Mouse (Mus musculus) embryonic facial prominence, embryonic 13.5 days (tissue): Measurements from ENCODE around the gene Nup43. TPM values are rescaled to one million over a fixed set of nuclear protein-coding genes. Genes with fewer than 3 reads are reported as not detected.

Experiments used
- ATAC-seq: fragments of 200-750 bp; cut with Nextera tagmentation; 2 replicates; pipeline ENCODE4 v1.8.0; 2017; ENCODE audit warnings: low read depth; ENCODE audit not compliant: insufficient number of reproducible peaks, insufficient read depth, low FRiP score, low TSS enrichment
- H3K27ac ChIP-seq: fragments of 300-500 bp; sonication (generic); 2 replicates; pipeline ENCODE4 v1.5.1; 2015; ENCODE audit warnings: moderate library complexity, mild to moderate bottlenecking, inconsistent platforms
- H3K27me3 ChIP-seq: fragments of 300-500 bp; sonication (generic); 2 replicates; pipeline ENCODE4 v1.6.1; 2015; ENCODE audit warnings: mild to moderate bottlenecking, inconsistent platforms
- H3K36me3 ChIP-seq: fragments of 300-500 bp; sonication (generic); 2 replicates; pipeline ENCODE4 v1.6.1; 2015; ENCODE audit warnings: mild to moderate bottlenecking, inconsistent platforms
- H3K4me1 ChIP-seq: fragments of 300-500 bp; sonication (generic); 2 replicates; pipeline ENCODE4 v1.6.1; 2015; ENCODE audit warnings: inconsistent platforms
- H3K4me2 ChIP-seq: fragments of 300-500 bp; sonication (generic); 2 replicates; pipeline ENCODE4 v1.6.1; 2015; ENCODE audit warnings: moderate library complexity, mild to moderate bottlenecking, inconsistent platforms
- H3K4me3 ChIP-seq: fragments of 300-500 bp; sonication (generic); 2 replicates; pipeline ENCODE4 v1.5.1; 2015; ENCODE audit warnings: mild to moderate bottlenecking, inconsistent platforms
- H3K9ac ChIP-seq: fragments of 300-500 bp; sonication (generic); 2 replicates; pipeline ENCODE4 v1.6.1; 2015; ENCODE audit warnings: mild to moderate bottlenecking, inconsistent platforms
- H3K9me3 ChIP-seq: fragments of 300-500 bp; sonication (generic); 2 replicates; pipeline ENCODE4 v1.6.1; 2016; ENCODE audit warnings: inconsistent platforms
- WGBS: fragments of 180-500 bp; shearing (Covaris S2); methylation state at CpG from one replicate; pipeline ENCODE4 v1.1.7; 2015; ENCODE audit warnings: mixed read lengths; 5-methylcytosine and 5-hydroxymethylcytosine counted together
- polyA plus RNA-seq: library from polyadenylated mRNA; unstranded; fragments of >200 nt; fragmentation: Nextera tagmentation; extraction: Ambion mirVana; gene quantifications from 2 replicates; pipeline ENCODE4 v1.2.1, GENCODE M21; 2015

Gene Nup43
- polyA plus RNA-seq, 1 experiment from 2014 or later: 67.2 TPM

- Histone ChIP-seq H3K4me2 (no peak overlapping the region), H3K27me3 (no peaks in the 10 kb centered on the region), H3K27ac (no peak overlapping the region), H3K4me1 (no peaks in the 10 kb centered on the region), H3K9me3 (no peaks in the 10 kb centered on the region), H3K9ac (no peak overlapping the region), H3K4me3 (no peak overlapping the region), H3K36me3 (peaks cover 25% of the 10 kb centered on the region)
- ATAC-seq: no peak
- 88% methylated on average over 2 of the region's 2 CpGs for WGBS
Observed at GRCm38 (mm10) chr10:7651057-7651456, 16.2 kb upstream of the Nup43 start.

GRCm38 (mm10) chr10:7662471-7663141, 4.7 kb upstream of the Nup43 start:
- Histone ChIP-seq H3K4me3 (peak overlapping the region; percentile 96), H3K9me3 (no peaks in the 10 kb centered on the region), H3K27ac (peak overlapping the region; percentile 89), H3K36me3 (no peaks in the 10 kb centered on the region), H3K27me3 (no peaks in the 10 kb centered on the region), H3K4me1 (no peaks in the 10 kb centered on the region), H3K9ac (peak overlapping the region; percentile 93), H3K4me2 (peak overlapping the region; percentile 87)
- peak; percentile 76 for ATAC-seq
- under 1% methylated on average over 44 of the region's 44 CpGs for WGBS

GRCm38 (mm10) chr10:7663159-7664026, 3.9 kb upstream of the Nup43 start:
- Histone ChIP-seq H3K27ac (peak overlapping the region; percentile 89), H3K9ac (peak overlapping the region; percentile 93), H3K27me3 (no peaks in the 10 kb centered on the region), H3K4me1 (peaks cover 7% of the 10 kb centered on the region), H3K4me3 (peak overlapping the region; percentile 96), H3K4me2 (peak overlapping the region; percentile 87), H3K9me3 (no peaks in the 10 kb centered on the region), H3K36me3 (no peaks in the 10 kb centered on the region)
- peak; percentile 84 for ATAC-seq
- under 1% methylated on average over 64 of the region's 64 CpGs for WGBS

- Histone ChIP-seq H3K4me2 (peak overlapping the region; percentile 87), H3K9ac (peak overlapping the region; percentile 93), H3K4me3 (peak overlapping the region; percentile 96), H3K36me3 (no peaks in the 10 kb centered on the region), H3K27me3 (no peaks in the 10 kb centered on the region), H3K9me3 (no peaks in the 10 kb centered on the region), H3K4me1 (peaks cover 8% of the 10 kb centered on the region), H3K27ac (peak overlapping the region; percentile 89)
- no peak for ATAC-seq
- WGBS: 53% methylated on average over 6 of the region's 6 CpGs
Observed at GRCm38 (mm10) chr10:7664027-7664526, 3.2 kb upstream of the Nup43 start.

GRCm38 (mm10) chr10:7664889-7665288, 2.4 kb upstream of the Nup43 start:
- Histone ChIP-seq H3K9me3 (no peaks in the 10 kb centered on the region), H3K4me3 (no peak overlapping the region), H3K36me3 (peaks cover 4% of the 10 kb centered on the region), H3K27me3 (no peaks in the 10 kb centered on the region), H3K4me2 (no peak overlapping the region), H3K4me1 (peaks cover 8% of the 10 kb centered on the region), H3K9ac (no peak overlapping the region), H3K27ac (no peak overlapping the region)
- WGBS: 91% methylated on average over 1 of the region's 1 CpGs
- no peak for ATAC-seq

GRCm38 (mm10) chr10:7673673-7674072, 6.4 kb downstream of the Nup43 start:
- Histone ChIP-seq H3K4me2 (no peak overlapping the region), H3K9ac (no peak overlapping the region), H3K27ac (no peak overlapping the region), H3K4me3 (no peak overlapping the region), H3K36me3 (peaks cover 68% of the 10 kb centered on the region), H3K4me1 (no peaks in the 10 kb centered on the region), H3K27me3 (no peaks in the 10 kb centered on the region), H3K9me3 (no peaks in the 10 kb centered on the region)
- no peak for ATAC-seq
- WGBS: 61% methylated on average over 1 of the region's 1 CpGs

GRCm38 (mm10) chr10:7680731-7681301, 13.5 kb downstream of the Nup43 start, which contains the start of the genes Pcmt1 and Lats1:
TSS of gene Pcmt1 (minus strand) at chr10:7681136.
TSS of gene Lats1 (plus strand) at chr10:7681214.
- peak within 1 kb of the TSS; percentile 96 for H3K27ac ChIP-seq
- under 1% methylated on average over 60 of the region's 65 CpGs for WGBS
- H3K9ac ChIP-seq: peak within 1 kb of the TSS; percentile 100
- H3K9me3 ChIP-seq: no peaks in the 10 kb centered on the region
- H3K27me3 ChIP-seq: no peaks in the 10 kb centered on the region
- H3K4me1 ChIP-seq: peaks cover 32% of the 10 kb centered on the region
- peak within 1 kb of the TSS; percentile 99 for H3K4me3 ChIP-seq
- peak within 1 kb of the TSS; percentile 68 for H3K4me2 ChIP-seq
- peaks cover 35% of the 10 kb centered on the region for H3K36me3 ChIP-seq
- peak; percentile 82 for ATAC-seq

- ATAC-seq: peak; percentile 82
- H3K9ac ChIP-seq: peak overlapping the region; percentile 100
Observed at GRCm38 (mm10) chr10:7681343-7682025, 14.2 kb downstream of the Nup43 start.

GRCm38 (mm10) chr10:7682249-7682648, 14.9 kb downstream of the Nup43 start:
- Histone ChIP-seq H3K4me3 (peak overlapping the region; percentile 99), H3K36me3 (peaks cover 25% of the 10 kb centered on the region), H3K9me3 (no peaks in the 10 kb centered on the region), H3K4me1 (peaks cover 32% of the 10 kb centered on the region), H3K27me3 (no peaks in the 10 kb centered on the region), H3K4me2 (peak overlapping the region; percentile 68), H3K9ac (peak overlapping the region; percentile 100), H3K27ac (0 out of 2 replicates have a peak overlapping the region, but pooled peaks have one; percentile 96)
- no peak for ATAC-seq
- 55% methylated on average over 3 of the region's 3 CpGs for WGBS

More at GRCm38 (mm10) chr10:7681343-7682025, 14.2 kb downstream of the Nup43 start:
- Histone ChIP-seq H3K4me3 (peak overlapping the region; percentile 99), H3K36me3 (peaks cover 29% of the 10 kb centered on the region), H3K27ac (peak overlapping the region; percentile 96), H3K27me3 (no peaks in the 10 kb centered on the region), H3K4me1 (peaks cover 32% of the 10 kb centered on the region), H3K4me2 (peak overlapping the region; percentile 68), H3K9me3 (no peaks in the 10 kb centered on the region)
- WGBS: under 1% methylated on average over 49 of the region's 64 CpGs

GRCm38 (mm10) chr10:7686902-7687301, 19.6 kb downstream of the Nup43 start:
- 94% methylated on average over 6 of the region's 6 CpGs for WGBS
- no peak overlapping the region for H3K27ac ChIP-seq
- no peaks in the 10 kb centered on the region for H3K9me3 ChIP-seq
- H3K36me3 ChIP-seq: peaks cover 12% of the 10 kb centered on the region
- H3K9ac ChIP-seq: no peak overlapping the region
- H3K4me2 ChIP-seq: no peak overlapping the region
- no peak for ATAC-seq
- H3K27me3 ChIP-seq: no peaks in the 10 kb centered on the region
- H3K4me1 ChIP-seq: peaks cover 20% of the 10 kb centered on the region
- H3K4me3 ChIP-seq: no peak overlapping the region

- Histone ChIP-seq H3K36me3 (peaks cover 82% of the 10 kb centered on the region), H3K9me3 (no peaks in the 10 kb centered on the region), H3K4me2 (no peak overlapping the region), H3K4me3 (no peak overlapping the region), H3K27me3 (no peaks in the 10 kb centered on the region), H3K27ac (no peak overlapping the region), H3K4me1 (no peaks in the 10 kb centered on the region), H3K9ac (no peak overlapping the region)
- ATAC-seq: no peak
Observed at GRCm38 (mm10) chr10:7695286-7695685, 28.0 kb downstream of the Nup43 start.
